Mouse (Mus musculus) MEL (cell line): ENCODE measurements around the gene Aff3.

Experiments
- CTCF ChIP-seq, 3 experiments: IDR thresholded peaks in 2 of 3; conservative IDR thresholded peaks in 1 of 3; 2 replicates each; pipeline ENCODE4 v1.5.1; 2011 to 2012; ENCODE audit warnings: low read length in 3 of 3, low read depth in 2 of 3, mild to moderate bottlenecking in 2 of 3, improper control_type of control experiment in 1 of 3, inconsistent platforms in 1 of 3, mixed read lengths in 1 of 3, moderate library complexity in 1 of 3; ENCODE audit not compliant: control insufficient read depth in 1 of 3, insufficient read depth in 1 of 3, poor library complexity in 1 of 3, severe bottlenecking in 1 of 3
- POLR2A ChIP-seq, 2 experiments: IDR thresholded peaks; 2 replicates each; pipeline ENCODE4 v1.6.1; 2011 to 2012; ENCODE audit warnings: low read length in 2 of 2, mild to moderate bottlenecking in 2 of 2, control low read depth in 1 of 2, improper control_type of control experiment in 1 of 2, low read depth in 1 of 2, moderate library complexity in 1 of 2; ENCODE audit not compliant: control insufficient read depth in 1 of 2, insufficient read depth in 1 of 2, poor library complexity in 1 of 2
- UBTF ChIP-seq: IDR thresholded peaks from 2 replicates; pipeline ENCODE4 v1.6.1; 2012; ENCODE audit warnings: low read depth, mild to moderate bottlenecking, inconsistent platforms, low read length, improper control_type of control experiment, moderate library complexity, borderline replicate concordance; ENCODE audit not compliant: insufficient read depth

GRCm38 (mm10) chr1:38217912-38218795 lies 446.6 kb downstream of the Aff3 start:
- TF ChIP-seq POLR2A (IDR thresholded peaks at IDR 0.05; ENCODE audit: control insufficient read depth in 1 of 2, insufficient read depth in 1 of 2, low read depth in 1 of 2, low read length in 2 of 2, poor library complexity in 1 of 2) (no peak), CTCF (IDR thresholded peaks at IDR 0.05 in 2 of 3, conservative IDR thresholded peaks at IDR 0.05 in 1 of 3; ENCODE audit: control insufficient read depth in 1 of 3, insufficient read depth in 1 of 3, low read depth in 2 of 3, low read length in 3 of 3, poor library complexity in 1 of 3, severe bottlenecking in 1 of 3) (no peak), UBTF (no peak)
